Mouse (Mus musculus) splenic B cell, adult 2 months (primary cell): ENCODE results near the gene Card6.

ENCODE experiments used
- DNase-seq: peaks from one replicate; pipeline ENCODE4 v3.0.0-alpha.2; 2011; ENCODE audit warnings: low read depth, low spot score
- H3K27me3 ChIP-seq: 2 replicates; pipeline ENCODE4 v1.6.1; 2012; ENCODE audit warnings: mild to moderate bottlenecking, low read length, moderate library complexity, mixed read lengths; ENCODE audit not compliant: control insufficient read depth, poor library complexity, insufficient read depth, severe bottlenecking
- H3K36me3 ChIP-seq: 2 replicates; pipeline ENCODE4 v1.6.1; 2012; ENCODE audit warnings: mild to moderate bottlenecking, low read length, moderate library complexity, mixed read lengths; ENCODE audit not compliant: control insufficient read depth, poor library complexity, insufficient read depth, severe bottlenecking

The Card6 gene

GRCm38 (mm10) chr15:5117031-5117601, 8.8 kb upstream of the Card6 start:
- peak; percentile 63 for DNase-seq
- no peaks in the 10 kb centered on the region for H3K27me3 ChIP-seq

GRCm38 (mm10) chr15:5116270-5117030, 8.1 kb upstream of the Card6 start, which contains the start of gene Rpl37:
Gene Rpl37 (plus strand): TSS chr15:5116645.
- Histone ChIP-seq H3K36me3 (peaks cover 15% of the 10 kb centered on the region), H3K27me3 (no peaks in the 10 kb centered on the region)
- peak; percentile 98 for DNase-seq

More at GRCm38 (mm10) chr15:5117031-5117601, 8.8 kb upstream of the Card6 start:
- H3K36me3 ChIP-seq = peaks cover 18% of the 10 kb centered on the region

- no peaks in the 10 kb centered on the region for H3K27me3 ChIP-seq
- peaks cover 12% of the 10 kb centered on the region for H3K36me3 ChIP-seq
- DNase-seq = no peak
Measured at GRCm38 (mm10) chr15:5115173-5115572, 6.8 kb upstream of the Card6 start.

GRCm38 (mm10) chr15:5112651-5113050, 4.3 kb upstream of the Card6 start:
- H3K27me3 ChIP-seq = no peaks in the 10 kb centered on the region
- peaks cover 2% of the 10 kb centered on the region; the same call in 1 of the 2 replicates for H3K36me3 ChIP-seq
- DNase-seq = no peak

GRCm38 (mm10) chr15:5108655-5109040, 309 bp upstream of the Card6 start:
- Histone ChIP-seq H3K36me3 (peaks cover 4% of the 10 kb centered on the region), H3K27me3 (no peaks in the 10 kb centered on the region)
- DNase-seq = no peak

GRCm38 (mm10) chr15:5106293-5106692, 2.0 kb downstream of the Card6 start:
- Histone ChIP-seq H3K27me3 (no peaks in the 10 kb centered on the region), H3K36me3 (peaks cover 8% of the 10 kb centered on the region)
- DNase-seq = peak; percentile 68

- no peak for DNase-seq
- H3K27me3 ChIP-seq = no peaks in the 10 kb centered on the region
Measured at GRCm38 (mm10) chr15:5105891-5106290, 2.4 kb downstream of the Card6 start.

GRCm38 (mm10) chr15:5102312-5102711, 6.0 kb downstream of the Card6 start:
- DNase-seq = no peak
- H3K36me3 ChIP-seq = peaks cover 22% of the 10 kb centered on the region

More at GRCm38 (mm10) chr15:5105891-5106290, 2.4 kb downstream of the Card6 start:
- peaks cover 11% of the 10 kb centered on the region for H3K36me3 ChIP-seq

GRCm38 (mm10) chr15:5097376-5097775, 11.0 kb downstream of the Card6 start:
- no peaks in the 10 kb centered on the region for H3K27me3 ChIP-seq
- no peak for DNase-seq
- H3K36me3 ChIP-seq = peaks cover 14% of the 10 kb centered on the region

More at GRCm38 (mm10) chr15:5102312-5102711, 6.0 kb downstream of the Card6 start:
- H3K27me3 ChIP-seq = no peaks in the 10 kb centered on the region

- no peak for DNase-seq
- Histone ChIP-seq H3K36me3 (peaks cover 12% of the 10 kb centered on the region), H3K27me3 (no peaks in the 10 kb centered on the region)
Measured at GRCm38 (mm10) chr15:5095534-5096301, 12.6 kb downstream of the Card6 start.

- Histone ChIP-seq H3K27me3 (no peaks in the 10 kb centered on the region), H3K36me3 (no peaks in the 10 kb centered on the region)
- no peak for DNase-seq
Measured at GRCm38 (mm10) chr15:5090131-5090530, 18.2 kb downstream of the Card6 start.

GRCm38 (mm10) chr15:5088850-5089608, 19.3 kb downstream of the Card6 start:
- no peaks in the 10 kb centered on the region for H3K36me3 ChIP-seq
- DNase-seq = no peak

GRCm38 (mm10) chr15:5086162-5086561, 22.2 kb downstream of the Card6 start:
- H3K27me3 ChIP-seq = no peaks in the 10 kb centered on the region
- DNase-seq = peak; percentile 45
- no peaks in the 10 kb centered on the region for H3K36me3 ChIP-seq

More at GRCm38 (mm10) chr15:5088850-5089608, 19.3 kb downstream of the Card6 start:
- H3K27me3 ChIP-seq = no peaks in the 10 kb centered on the region

- Histone ChIP-seq H3K27me3 (no peaks in the 10 kb centered on the region), H3K36me3 (no peaks in the 10 kb centered on the region)
- DNase-seq = no peak
Measured at GRCm38 (mm10) chr15:5081235-5081634, 27.1 kb downstream of the Card6 start.
